8 mouse cellular contexts compared by ENCODE assay signal in the genomic region with DNA sequence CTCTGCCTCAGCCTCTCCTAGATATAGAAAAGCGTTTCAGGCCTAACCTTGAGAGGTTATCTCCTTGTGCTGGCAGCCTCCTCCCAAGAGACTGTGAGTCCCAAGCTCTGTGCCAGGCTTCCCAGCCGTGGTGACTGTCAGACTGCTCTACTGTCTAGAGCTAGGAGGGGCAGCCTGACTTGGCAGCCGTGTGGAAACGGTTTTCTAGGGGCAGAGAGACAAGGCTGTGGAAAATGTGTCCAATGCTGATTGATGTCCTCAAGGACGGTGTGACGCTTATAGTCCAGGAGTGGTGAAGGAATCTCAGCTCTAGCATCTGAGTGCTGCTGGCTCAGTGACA.
A peak's percentile ranks its signal among the peaks of the same experiment; 100 is the strongest.
DNase-seq lines count a peak whose midpoint lies in the region; ATAC-seq and TF ChIP-seq lines count a peak whose summit lies in the region.

No protein-coding gene starts in this region.

- WGBS in midbrain, embryonic 10.5 days, result 88% methylated on average over 6 of the region's 6 CpGs
- 83% methylated on average over 6 of the region's 6 CpGs for WGBS in midbrain, embryonic 11.5 days
- WGBS in heart, embryonic 16.5 days, result 23% methylated on average over 6 of the region's 6 CpGs
- 53% methylated on average over 6 of the region's 6 CpGs for WGBS in olfactory bulb, adult 2 months

- no peak overlapping the region for H3K4me2 ChIP-seq in midbrain, embryonic 11.5 days
- no peak overlapping the region for H3K4me2 ChIP-seq in heart, embryonic 16.5 days (ENCODE audit: low read depth, low read length)

- TF ChIP-seq POLR2A in olfactory bulb, adult 2 months (IDR thresholded peaks at IDR 0.05; ENCODE audit: insufficient read depth, low read depth, low read length), result no peak

- H3K9ac ChIP-seq in midbrain, embryonic 11.5 days (ENCODE audit: low read length), result no peak overlapping the region
- no peak overlapping the region for H3K9ac ChIP-seq in heart, embryonic 16.5 days (ENCODE audit: low read length)

- H3K27ac ChIP-seq in midbrain, embryonic 10.5 days (replicated peaks), result 0 out of 2 replicates have a peak overlapping the region, but pooled peaks have one; percentile 19
- no peak overlapping the region for H3K27ac ChIP-seq in midbrain, embryonic 11.5 days (ENCODE audit: low read depth, low read length)
- peak overlapping the region; percentile 51; the same call in 1 of the 2 replicates for H3K27ac ChIP-seq in heart, embryonic 16.5 days (ENCODE audit: low read length)
- H3K27ac ChIP-seq in olfactory bulb, adult 2 months (ENCODE audit: insufficient read depth, low read depth, low read length), result peak overlapping the region; percentile 40

- ATAC-seq in midbrain, embryonic 11.5 days (ENCODE audit: low FRiP score), result no peak
- ATAC-seq in heart, embryonic 16.5 days (replicated peaks; ENCODE audit: extremely low read depth, insufficient read depth, low FRiP score), result peak; percentile 72

- peak; percentile 51 for DNase-seq in adrenal gland, adult 2 months
- no peak for DNase-seq in adrenal gland, adult 18-20 months (ENCODE audit: low spot score in 2 of 2)
- DNase-seq in midbrain, embryonic 10.5 days (ENCODE audit: low spot score), result no peak
- DNase-seq in midbrain, embryonic 11.5 days (ENCODE audit: low spot score, missing footprints), result no peak
- DNase-seq in kidney, adult 8-10 months, result no peak
- DNase-seq in kidney, adult 9 months, result no peak

- H3K36me3 ChIP-seq in midbrain, embryonic 10.5 days, result no peaks in the 10 kb centered on the region
- H3K36me3 ChIP-seq in midbrain, embryonic 11.5 days (ENCODE audit: control insufficient read depth, insufficient read depth, low read length), result no peaks in the 10 kb centered on the region
- no peaks in the 10 kb centered on the region for H3K36me3 ChIP-seq in heart, embryonic 16.5 days (ENCODE audit: control insufficient read depth, insufficient read depth)

- TF ChIP-seq CTCF in olfactory bulb, adult 2 months (IDR thresholded peaks at IDR 0.05; ENCODE audit: insufficient read depth, low read depth, low read length), result no peak

- peaks cover 15% of the 10 kb centered on the region for H3K4me1 ChIP-seq in midbrain, embryonic 10.5 days
- peaks cover 5% of the 10 kb centered on the region; the same call in 1 of the 2 replicates for H3K4me1 ChIP-seq in midbrain, embryonic 11.5 days (ENCODE audit: control insufficient read depth, insufficient read depth, low read length)
- H3K4me1 ChIP-seq in heart, embryonic 16.5 days (ENCODE audit: control insufficient read depth, insufficient read depth, low read length), result 0 out of 2 replicates have a peak, but pooled peaks cover 3% of the 10 kb centered on the region
- peaks cover 15% of the 10 kb centered on the region for H3K4me1 ChIP-seq in olfactory bulb, adult 2 months (ENCODE audit: control insufficient read depth, insufficient read depth, low read length)

- H3K4me3 ChIP-seq in midbrain, embryonic 10.5 days, result no peak overlapping the region
- H3K4me3 ChIP-seq in midbrain, embryonic 11.5 days (ENCODE audit: low read depth, low read length), result no peak overlapping the region
- H3K4me3 ChIP-seq in heart, embryonic 16.5 days (ENCODE audit: low read length), result no peak overlapping the region
- no peak overlapping the region for H3K4me3 ChIP-seq in olfactory bulb, adult 2 months (ENCODE audit: insufficient read depth, low read depth, low read length)

- no peaks in the 10 kb centered on the region for H3K27me3 ChIP-seq in midbrain, embryonic 10.5 days (ENCODE audit: low read depth, poor library complexity, severe bottlenecking)
- H3K27me3 ChIP-seq in midbrain, embryonic 11.5 days (ENCODE audit: control insufficient read depth, insufficient read depth, low read length), result no peaks in the 10 kb centered on the region
- H3K27me3 ChIP-seq in heart, embryonic 16.5 days (ENCODE audit: control insufficient read depth, insufficient read depth, low read length), result no peaks in the 10 kb centered on the region

- H3K9me3 ChIP-seq in midbrain, embryonic 10.5 days (replicated peaks), result no peaks in the 10 kb centered on the region
- H3K9me3 ChIP-seq in midbrain, embryonic 11.5 days (ENCODE audit: control insufficient read depth, low read length), result no peaks in the 10 kb centered on the region
- no peaks in the 10 kb centered on the region for H3K9me3 ChIP-seq in heart, embryonic 16.5 days (replicated peaks; ENCODE audit: control insufficient read depth, low read length)
